Mouse (Mus musculus) urinary bladder, postnatal 25 days (tissue): ENCODE results near the gene Zfp36l1.
A peak's percentile ranks its signal among the peaks of the same experiment; 100 is the strongest.

ENCODE experiments used
- DNase-seq: peaks from one replicate; pipeline ENCODE4 v3.0.0; 2022; ENCODE audit warnings: low spot score

Gene Zfp36l1

DNA sequence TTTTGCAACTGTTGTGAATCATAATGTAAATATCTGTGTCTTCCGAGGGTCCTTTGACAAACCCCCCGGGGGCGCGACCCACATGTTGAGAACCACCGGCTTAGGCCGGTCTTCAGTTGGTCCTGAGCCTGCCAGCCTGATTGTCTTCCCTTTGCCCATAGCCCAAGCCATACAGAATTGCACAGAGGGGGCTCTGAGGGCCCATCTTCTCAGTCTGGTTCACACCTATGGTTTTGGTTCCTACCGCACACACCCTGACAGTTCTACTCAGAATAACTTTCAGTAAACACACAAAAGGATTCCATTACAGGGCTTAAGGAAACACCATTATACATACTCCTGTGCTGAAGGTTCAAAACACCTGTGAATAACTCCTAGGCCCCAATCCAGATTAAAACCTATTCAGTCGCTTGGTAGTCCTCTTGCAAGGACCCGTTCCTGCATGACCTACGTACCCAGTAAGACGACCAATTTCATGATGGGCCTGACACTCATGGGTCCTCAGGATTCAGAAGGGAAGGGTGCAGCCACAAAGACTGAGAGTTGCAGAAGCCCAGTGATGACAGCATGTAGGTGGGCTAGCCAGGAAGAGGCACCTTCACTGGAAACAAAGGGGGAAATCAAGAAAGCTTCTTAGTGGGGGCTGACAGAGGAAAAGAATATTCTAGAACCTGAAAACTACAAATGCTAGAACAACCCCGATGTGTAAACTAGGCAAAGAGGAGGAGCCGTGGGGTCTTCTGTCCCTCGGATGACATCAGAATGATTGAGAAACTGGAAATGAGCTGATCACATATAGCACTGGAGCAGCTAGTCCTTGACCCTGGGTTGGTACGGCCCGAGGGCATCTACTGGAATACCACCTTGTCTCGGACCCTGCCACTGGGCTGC lies 18.8 kb upstream of the Zfp36l1 start:
- no peak for DNase-seq

DNA sequence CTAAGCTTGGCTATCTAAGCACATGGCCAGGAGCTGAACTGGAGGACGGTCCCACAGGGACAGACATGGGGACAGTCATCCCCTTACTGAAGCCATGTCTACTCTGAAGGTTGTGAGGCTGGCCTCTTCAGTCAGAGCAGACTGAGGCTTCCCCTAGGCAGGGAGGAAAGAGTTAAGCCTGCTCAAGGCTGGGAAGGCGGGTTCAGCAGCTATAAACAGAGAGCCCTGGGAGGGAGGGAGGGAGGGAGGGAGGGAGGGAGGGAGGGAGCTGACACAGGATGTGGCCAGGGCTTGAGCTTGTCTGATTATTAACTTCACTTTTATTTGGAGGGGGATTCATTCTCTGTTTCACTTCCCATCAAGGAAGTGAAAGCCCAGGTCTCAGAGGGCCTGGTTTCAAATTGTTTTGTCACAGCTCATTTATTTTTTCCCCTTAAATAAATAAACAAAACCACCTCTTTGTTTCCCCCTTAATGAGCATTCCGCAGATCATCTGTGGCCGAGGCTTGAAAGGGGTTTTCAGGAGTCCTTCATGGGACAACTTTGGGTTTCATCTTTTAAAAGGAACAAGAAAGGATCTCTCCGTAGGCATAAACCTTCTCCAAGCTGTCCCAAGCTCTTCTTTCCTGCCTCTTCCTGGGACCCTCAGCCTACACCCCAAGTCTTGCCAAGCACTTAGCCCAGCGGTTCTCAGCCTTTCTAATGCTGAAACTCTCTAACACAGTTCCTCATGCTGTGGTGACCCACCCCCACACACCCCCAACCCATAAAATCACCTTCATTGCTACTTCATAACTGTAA lies 17.9 kb upstream of the Zfp36l1 start:
- no peak for DNase-seq

DNA sequence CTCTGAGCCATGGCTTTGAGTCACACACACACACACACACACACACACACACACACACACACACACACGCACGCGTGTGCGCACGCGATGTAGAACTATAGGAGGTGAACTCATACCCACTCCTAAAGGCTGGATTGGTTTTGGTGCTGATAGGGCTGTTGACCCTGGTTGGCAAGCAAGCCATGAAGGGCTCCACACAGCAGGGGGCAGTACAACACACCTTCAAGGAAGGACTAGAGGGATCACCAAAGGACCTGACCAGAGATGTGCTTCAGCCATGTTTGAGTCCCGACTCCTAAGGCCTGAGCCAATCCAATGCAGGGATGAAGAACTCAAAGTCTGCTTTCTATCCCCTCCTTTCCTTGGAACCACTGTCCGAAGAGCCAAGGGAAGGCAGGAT lies 16.7 kb upstream of the Zfp36l1 start:
- DNase-seq: no peak

DNA sequence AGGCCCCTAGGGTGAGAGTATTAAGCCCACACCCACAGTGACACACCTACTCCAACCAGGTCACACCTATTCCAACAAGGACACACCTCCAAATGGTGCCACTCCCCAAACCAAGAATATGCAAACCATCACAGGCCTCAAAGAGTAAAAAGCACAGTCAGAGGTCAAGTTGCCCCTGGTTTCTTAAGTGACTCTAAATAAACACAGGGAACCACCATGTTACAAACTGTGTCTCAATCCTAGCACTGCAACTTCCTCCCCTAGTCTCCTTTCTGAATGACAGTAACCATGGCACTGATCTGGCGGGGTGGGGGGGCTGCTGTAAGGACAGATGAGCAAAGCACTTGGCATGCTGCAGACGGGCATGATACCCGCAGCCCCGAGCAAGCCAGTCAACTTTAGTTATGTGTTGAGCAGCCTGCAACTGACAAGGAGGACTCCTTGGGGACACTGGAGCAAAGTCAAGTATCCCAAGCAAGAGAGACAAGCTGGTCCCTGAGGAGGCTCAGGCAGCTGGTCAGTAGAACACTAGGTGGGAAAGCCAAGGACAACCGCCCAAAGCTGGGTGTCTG lies 14.5 kb upstream of the Zfp36l1 start:
- no peak for DNase-seq

DNA sequence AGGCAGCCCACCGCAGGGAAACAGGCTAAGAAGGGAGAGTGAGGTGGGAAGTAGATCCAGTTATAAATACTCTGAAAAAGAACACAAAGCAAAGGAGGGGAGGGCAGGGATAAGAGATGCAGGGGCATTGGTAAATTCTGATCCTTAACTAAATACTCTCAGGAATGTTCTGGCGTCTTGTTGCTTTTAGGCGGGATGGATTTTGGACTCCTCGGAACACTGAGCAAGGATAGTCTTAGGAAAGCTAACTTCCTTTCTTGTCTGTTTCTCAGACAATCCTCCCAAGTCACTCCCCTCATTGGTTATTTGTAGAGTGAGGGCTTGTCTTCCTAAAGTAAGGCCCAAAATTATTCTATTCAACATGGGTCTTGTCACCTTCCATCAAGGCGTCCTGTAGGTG lies 12.5 kb upstream of the Zfp36l1 start:
- DNase-seq: no peak

DNA sequence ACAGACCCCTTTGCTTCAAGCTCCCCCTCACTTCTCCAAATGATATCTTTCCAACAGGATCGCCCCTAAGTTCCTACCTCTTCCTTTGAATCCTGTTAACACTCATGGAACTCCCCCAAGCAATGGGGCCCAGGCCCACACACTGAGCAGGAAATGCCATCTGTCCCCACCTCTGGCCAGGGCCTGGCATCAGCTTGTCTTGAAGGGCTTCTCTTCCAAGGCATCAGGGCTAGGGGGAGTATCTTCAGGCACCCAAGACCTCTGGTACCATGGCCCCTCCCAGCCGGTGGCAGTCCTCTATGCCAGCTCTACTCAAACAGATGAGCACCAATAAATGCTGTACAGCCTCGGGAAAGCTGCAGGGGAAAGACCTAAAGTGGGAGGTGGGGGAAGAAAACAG lies 11.9 kb upstream of the Zfp36l1 start:
- DNase-seq: no peak

DNA sequence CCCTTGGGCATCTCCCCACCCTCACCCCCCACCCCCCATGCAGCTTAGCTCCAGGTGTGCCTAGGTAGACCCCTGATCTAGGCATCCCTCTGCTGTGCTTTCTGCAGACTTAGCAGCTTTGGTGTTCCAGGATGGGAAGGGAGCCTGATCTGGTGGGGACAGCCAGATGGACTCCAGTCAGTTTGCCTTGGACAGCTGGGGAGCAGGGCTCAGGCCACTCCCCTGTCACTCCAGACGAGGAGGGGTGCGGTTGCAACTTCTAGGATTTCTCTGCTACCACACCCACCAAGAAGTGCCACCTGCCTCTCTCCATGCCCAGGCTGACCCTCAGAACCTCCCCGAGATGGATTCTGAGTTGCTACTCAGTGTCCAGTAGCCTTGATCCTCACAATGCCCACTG lies 11.4 kb upstream of the Zfp36l1 start:
- DNase-seq: no peak

DNA sequence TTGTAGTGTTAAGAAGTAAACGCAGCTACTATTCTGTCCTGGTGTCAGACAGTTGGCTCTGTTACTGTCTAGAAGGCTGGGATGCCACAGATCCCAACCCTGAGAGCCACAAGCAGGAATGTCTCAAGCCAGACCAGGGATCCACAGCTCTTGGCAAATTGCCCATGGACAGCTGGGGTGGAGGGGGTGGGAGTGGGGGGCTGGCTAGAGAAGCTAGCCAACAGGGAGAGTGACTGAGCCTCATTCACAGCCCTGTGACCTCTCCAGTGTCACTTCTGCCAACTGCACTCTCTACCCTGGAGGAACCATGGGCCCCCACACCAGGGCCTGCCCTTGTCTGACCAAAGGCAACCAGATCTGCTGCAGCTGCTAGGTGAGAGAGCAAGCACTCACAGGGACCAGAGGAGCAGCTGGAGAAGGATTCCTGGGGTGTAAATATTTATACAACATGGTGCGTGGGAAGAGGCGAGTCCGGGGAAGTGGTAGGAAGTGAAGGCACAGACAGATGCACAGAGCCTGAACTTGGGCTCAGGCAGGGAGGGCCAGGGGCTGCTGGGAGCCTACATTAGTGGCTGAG lies 10.5 kb upstream of the Zfp36l1 start:
- DNase-seq: no peak

DNA sequence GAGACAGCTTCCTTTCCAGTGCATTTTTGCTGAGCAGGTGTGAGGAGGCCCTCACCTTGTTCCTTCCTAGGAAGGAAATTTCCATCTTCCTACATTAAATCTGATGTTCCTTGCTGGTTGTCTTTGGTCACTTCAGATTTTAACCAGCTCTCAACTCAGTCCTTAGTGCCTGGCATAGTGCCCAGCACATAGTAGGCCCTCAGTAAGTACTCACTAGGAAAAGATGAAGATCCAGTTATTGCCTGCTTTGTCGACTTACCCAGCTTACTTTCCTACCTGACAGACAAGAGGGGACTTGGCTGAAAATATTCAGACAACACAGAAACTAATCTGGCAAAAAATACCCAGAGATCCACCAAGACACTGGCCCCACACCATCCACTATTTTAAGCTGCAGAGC lies 8.6 kb upstream of the Zfp36l1 start:
- DNase-seq: no peak

DNA sequence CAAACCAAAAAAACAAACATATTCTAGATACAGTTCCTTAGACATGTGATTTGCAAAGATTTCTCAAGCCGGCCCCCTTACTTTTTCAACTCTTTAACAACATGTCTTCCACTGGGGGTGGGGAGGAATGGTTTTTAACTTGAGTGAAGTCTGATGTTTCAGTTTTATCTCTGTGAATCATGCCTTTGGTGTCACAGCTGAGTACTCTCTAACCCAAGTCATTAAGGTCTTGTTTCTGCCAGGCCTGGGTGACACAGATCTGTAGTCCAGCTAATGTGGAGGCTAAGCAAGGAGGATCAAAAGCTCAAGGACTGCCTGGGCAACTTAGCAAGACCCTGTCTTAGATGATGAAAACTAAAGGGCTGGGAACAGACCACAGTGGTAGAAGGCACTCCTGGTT lies 5.8 kb upstream of the Zfp36l1 start:
- DNase-seq: no peak

DNA sequence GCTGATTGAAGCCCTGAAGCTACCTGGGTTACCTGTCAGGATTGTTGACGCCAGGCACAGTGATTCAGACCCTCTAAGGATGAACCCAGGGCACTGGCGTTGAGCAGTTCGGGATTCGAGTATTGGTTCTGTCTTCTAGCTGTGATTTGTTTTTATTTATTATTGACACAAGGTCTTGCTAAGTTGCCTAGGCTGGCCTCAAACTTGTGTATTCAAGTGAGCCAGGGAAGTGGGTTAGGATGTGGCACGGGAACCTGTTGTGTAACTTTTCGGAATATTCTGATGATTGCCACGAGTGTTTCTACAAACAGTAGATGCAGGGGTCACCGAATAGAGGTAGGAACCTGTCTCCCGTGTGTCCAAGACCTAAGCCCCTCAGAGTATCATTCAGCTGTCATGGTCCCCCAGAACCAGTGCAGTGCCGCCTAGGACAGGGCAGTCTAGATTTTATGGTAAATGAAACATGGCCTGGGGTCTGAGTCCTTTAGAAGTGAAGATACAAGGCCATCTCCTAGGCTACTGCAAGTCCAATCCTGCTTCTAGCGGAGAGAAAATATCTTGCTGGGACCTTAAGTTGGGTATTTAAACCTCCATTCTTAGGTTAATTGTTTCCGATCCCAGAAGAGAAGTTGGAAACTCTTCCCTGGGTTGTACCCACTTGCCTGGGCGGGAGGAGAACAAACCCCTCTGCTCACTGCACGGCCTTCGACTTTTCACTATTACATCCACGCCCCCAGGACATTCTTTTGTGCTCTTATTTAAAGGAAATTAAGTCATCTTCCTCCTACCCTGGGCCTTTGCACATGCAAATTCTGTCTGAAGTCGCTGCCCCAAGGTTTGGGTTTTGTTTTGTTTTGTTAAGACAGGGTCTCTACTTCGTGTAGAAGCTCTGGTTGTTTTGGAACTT lies 3.6 kb upstream of the Zfp36l1 start:
- DNase-seq: no peak

DNA sequence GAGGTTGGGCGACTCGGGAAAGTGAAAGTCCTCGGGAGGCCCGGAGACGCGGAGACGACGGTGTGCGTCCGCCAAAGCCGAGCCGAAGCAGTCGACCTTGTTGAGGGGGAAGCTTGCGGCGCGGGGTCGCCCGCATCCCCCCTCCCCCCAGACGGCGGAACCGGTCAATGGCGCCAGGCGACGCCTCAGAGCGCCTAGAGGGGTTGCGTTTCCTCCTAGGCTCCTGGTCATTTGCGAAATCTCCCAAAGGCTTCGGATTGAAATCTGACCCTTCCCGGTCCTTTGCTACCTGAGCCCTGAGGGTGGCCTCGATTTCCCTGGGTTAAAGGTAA lies 3.0 kb upstream of the Zfp36l1 start:
- DNase-seq: no peak

DNA sequence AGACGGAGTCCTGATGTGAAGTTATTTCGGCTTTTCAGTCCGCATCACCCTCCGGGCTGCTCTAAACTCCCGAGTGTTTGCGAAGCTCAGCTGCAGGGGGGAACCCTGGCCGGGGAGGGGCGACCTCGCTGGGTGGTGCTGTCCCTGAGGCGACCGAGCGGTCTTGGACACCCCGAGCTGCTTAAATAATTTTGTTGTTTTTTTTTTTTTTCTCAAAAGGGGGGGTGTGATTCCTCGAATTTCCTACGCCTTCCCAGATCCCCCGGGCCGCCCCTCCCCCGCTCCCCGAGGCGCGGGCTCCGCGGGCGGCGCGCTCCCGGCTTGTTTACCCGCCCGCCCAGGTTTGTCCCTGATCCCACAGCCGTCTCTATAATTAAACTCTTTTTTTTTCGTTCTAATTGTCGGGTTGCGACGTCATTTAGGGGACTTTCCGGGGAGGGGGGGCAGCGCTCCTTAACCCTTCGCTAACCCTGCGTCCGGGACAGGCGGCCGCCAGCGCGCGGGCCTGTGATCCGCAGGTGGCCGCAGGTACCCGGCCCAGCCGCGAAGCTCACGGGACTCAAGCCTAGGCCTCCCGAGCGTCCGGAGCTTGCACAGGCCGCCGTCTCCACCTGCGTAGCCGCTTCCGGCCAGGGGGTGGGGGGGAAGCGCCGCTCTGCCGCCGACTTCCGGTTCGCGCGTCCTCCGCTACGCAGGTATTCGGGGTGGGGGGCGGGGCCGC lies 2.5 kb upstream of the Zfp36l1 start:
- DNase-seq: peak; percentile 74

DNA sequence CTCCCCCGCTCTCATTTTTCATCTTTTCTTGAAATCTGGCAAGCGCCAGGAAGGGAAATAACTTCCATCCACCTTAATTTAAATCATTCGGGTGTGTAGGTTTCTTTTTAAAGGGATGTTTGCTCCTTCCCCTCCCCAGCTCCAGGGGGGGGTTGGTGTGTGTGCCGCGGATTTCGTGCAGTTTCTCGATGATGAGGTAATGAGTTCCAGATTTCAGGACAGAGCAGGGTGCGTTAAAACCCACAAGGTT lies 2.0 kb upstream of the Zfp36l1 start:
- DNase-seq: no peak

DNA sequence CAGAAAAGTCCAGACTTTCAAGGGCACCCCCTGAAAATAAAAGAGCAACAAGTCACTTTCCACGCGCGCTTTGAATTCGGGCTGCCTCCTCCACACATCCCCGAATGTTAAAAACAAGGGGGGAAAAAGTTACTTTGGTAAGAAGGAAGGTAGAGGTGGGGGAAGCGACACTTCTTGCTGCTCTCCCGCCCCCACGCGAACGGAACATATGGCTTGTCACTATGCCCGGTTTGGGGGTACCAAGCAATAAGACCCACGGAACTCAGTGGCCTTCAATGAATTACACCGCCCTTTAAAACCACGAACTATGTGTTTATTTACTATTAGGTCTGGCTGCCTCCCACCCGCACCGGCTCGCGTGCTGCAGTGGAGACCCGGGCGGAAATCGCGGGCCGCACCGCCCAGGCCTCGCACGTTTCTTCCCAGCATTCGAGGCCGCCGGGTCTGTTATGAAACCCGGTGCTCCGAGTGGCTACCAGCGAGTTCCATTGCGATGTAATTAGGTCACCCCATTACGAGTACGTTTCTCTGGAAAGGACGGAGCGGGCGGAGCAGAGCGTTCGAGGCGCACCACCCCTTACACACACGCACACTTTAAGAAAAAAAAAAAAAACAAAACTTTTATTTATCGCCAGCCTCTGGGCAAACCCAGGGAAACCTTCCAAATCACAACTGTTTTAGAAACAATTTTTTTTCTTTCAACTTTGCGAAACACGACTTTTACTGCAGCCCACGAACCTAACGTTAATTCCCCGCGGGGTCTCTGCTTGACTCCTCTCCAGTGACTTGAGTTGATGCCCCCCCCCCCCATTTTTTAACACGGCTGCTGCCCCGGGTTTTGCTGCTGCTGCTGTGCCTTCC lies 1.4 kb upstream of the Zfp36l1 start:
- DNase-seq: peak; percentile 73

DNA sequence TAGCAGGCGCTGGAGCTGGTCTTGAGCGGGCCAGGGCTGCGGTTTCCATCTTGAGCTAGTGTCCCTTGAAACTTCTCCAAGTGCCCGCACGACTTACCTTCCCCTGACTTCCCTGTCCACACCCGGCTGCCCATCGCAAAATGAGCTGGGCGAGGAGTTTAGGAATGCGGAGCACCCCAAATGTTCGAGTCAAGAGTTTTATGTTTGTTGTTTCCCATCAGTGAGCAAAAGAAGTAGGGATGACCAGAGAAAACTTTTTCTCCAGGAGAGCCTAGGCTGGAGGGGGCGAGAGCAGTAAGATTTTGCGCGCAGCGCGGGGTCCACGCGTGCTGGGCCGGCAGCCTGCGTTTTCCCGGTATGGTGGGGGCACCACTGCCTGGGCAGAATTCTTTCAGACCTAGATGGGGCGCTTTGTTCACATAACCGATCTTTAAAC lies 791 bp upstream of the Zfp36l1 start:
- DNase-seq: peak; percentile 45

DNA sequence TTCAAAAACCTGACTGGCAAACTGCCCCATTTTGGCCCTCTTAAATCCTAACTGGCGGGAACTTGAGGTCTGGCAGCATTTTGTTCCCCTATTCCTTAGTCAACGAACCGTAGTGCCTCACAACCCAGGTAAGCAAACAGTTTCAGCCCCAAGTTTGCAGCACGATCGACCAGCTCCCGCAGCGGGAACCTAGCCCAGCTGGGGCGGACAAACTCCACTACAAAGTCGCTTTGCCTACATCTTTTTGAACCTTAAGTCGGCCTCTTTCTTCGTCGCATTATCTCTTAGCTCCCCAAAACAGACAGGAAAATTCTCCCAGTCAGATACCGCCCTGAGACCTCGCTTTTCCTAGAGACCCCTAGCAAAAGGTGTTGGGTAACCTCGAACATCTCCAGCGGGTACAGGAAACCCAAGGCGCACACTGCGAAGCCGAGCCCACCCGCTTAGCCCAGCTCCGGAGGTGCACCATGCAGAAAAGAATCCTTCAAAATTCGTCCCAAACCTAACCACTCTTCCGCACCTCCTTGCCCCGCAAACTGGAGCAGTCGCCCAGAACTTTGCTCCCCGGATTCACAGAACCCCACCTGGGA lies 647 bp downstream of the Zfp36l1 start:
- DNase-seq: peak; percentile 23

DNA sequence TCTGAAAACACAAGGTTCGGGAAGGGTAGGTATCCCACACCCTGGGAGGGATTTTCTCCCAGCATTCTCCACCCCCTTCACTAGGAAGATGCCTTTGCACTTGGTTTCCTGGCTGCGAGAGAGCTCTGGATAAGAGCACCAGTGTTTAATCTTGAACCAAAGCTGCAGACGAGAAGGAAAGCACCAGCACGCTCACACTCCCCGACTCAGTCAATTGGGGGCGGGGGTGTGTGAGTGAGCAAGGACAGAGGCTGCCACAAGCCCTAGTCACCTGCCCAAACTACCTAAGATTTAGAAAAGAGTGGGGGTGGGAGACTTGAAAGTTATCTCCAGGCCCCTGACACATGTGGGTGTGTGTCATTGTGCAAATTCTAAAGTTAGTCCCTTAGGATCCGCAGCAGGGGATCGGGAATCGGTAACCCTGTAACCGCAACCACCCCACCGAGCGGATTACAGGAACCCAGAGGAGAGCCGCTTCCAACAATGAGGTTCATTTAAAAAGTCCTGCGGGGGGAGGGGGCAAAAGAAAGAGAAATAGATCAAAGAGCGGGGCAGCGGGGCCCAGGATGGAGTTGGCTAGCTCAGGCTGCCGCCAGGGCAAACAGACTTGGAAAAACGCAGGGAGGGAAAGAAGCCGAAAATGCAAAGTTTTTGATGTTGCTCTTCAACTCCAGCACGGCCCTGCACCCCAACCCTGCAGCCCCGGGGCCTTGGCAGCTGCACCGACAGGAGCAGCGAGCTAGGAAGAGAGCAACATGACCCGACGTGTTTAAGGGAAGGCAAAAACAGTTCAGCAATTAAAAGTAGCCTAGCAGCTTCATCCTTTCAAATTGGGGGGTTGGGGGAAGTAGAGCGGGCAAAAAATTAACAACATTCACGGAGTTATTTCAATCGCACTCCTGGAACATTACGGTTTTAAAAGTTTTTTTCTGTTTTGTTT lies 1.4 kb downstream of the Zfp36l1 start:
- peak; percentile 38 for DNase-seq

DNA sequence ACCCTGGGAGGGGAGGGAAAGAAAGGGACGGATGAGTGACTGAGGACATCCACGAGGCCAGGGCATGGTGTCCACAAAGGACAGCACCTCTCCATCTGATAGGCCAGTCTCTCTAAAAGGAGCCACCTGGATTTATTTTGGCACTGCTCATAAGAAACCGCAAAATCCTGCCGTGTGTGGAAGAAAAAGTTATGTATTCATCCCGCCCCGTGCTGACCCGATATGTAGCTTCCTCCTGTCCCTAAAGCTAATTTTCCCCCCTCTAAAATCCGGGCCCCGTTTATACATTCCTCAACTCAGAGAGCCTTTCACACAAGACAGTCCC lies 2.3 kb downstream of the Zfp36l1 start:
- no peak for DNase-seq
